Mouse (Mus musculus): ENCODE results near the gene Olfr491. TPM values are rescaled to one million over a fixed set of nuclear protein-coding genes. Genes with fewer than 3 reads are reported as not detected.

The Olfr491 gene
- not detected in 2 replicates for total RNA-seq (2014; rRNA removed; ENCODE audit: low replicate concordance)
- polyA plus RNA-seq (2015; fragmentation: Nextera tagmentation; extraction: Ambion mirVana): not detected in 2 replicates

DNA sequence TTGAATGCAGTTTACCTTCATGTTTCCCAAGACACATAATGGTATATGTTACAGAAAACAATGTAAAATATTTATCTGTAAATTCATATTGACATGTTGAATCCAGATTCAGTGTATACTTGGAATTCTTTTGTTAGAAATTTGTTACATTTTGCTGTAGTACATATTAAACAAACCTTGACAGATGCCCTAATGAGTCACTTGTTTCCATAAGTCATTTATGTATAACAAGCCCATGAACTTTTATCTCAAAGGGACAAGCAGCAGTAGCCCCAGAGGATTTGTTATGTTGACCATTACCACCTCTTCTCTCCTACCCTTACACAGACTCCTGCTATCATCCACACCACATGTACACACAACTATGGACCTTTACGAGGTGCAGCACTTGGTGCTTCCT is at the start of gene Olfr491:
TSS of gene Olfr491 (plus strand) at position 301 of the 400 bp plus-strand sequence.
- WGBS: 58% methylated on average over 1 of the region's 1 CpGs
- H3K4me2 ChIP-seq (ENCODE audit: low read depth, low read length): no peak within 1 kb of the TSS
- H3K9ac ChIP-seq (replicated peaks; ENCODE audit: low read depth, low read length): no peak within 1 kb of the TSS
- no peaks in the 10 kb centered on the region for H3K9me3 ChIP-seq (replicated peaks; ENCODE audit: control insufficient read depth, low read length)
- DNase-seq (ENCODE audit: low spot score) (no peak), ATAC-seq (ENCODE audit: insufficient read depth, low read depth) (no peak)
- H3K4me3 ChIP-seq (ENCODE audit: low read depth, low read length): no peak within 1 kb of the TSS
- H3K4me1 ChIP-seq (ENCODE audit: control insufficient read depth, insufficient read depth): no peaks in the 10 kb centered on the region
- no peaks in the 10 kb centered on the region for H3K36me3 ChIP-seq (replicated peaks; ENCODE audit: control insufficient read depth, insufficient read depth, low read length)
- no peak for TF ChIP-seq CTCF (IDR thresholded peaks at IDR 0.05; ENCODE audit: low read depth)
- TF ChIP-seq EP300 (IDR thresholded peaks at IDR 0.05; ENCODE audit: low read depth): no peak
- no peaks in the 10 kb centered on the region for H3K27me3 ChIP-seq (ENCODE audit: control insufficient read depth, insufficient read depth, low read length)
- no peak within 1 kb of the TSS for H3K27ac ChIP-seq (ENCODE audit: low read depth)

DNA sequence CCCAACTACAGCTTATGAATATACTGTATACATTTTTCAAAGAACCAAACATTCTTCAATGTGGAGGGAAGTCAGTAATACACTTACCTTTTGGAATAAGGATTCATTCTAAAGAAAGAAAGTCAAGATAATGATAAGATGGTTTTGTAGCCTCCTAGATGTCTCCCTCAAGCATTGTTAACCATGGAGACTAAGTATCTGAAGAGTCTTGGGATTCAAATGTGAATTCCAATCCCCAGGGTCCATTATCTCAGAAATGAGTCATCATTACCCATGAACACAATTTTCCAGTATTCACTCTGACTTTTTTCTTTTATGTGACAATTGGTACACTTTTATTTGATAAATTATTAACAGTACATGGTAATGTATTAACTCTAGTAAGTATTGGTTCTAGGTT is 24.4 kb upstream of the Olfr491 start, which contains the start of gene Olfr490:
TSS of gene Olfr490 (minus strand) at position 101 of the 400 bp plus-strand sequence.
- no peak within 1 kb of the TSS for H3K9ac ChIP-seq (replicated peaks; ENCODE audit: low read depth, low read length)
- H3K4me2 ChIP-seq (ENCODE audit: low read depth, low read length): no peak within 1 kb of the TSS
- H3K9me3 ChIP-seq (replicated peaks; ENCODE audit: control insufficient read depth, low read length): 0 out of 2 replicates have a peak, but pooled peaks cover 4% of the 10 kb centered on the region
- H3K36me3 ChIP-seq (replicated peaks; ENCODE audit: control insufficient read depth, insufficient read depth, low read length): no peaks in the 10 kb centered on the region
- no peaks in the 10 kb centered on the region for H3K4me1 ChIP-seq (ENCODE audit: control insufficient read depth, insufficient read depth)
- ATAC-seq (ENCODE audit: insufficient read depth, low read depth) (no peak), DNase-seq (ENCODE audit: low spot score) (no peak)
- no peak for TF ChIP-seq CTCF (IDR thresholded peaks at IDR 0.05; ENCODE audit: low read depth)
- no peak for TF ChIP-seq EP300 (IDR thresholded peaks at IDR 0.05; ENCODE audit: low read depth)
- H3K27me3 ChIP-seq (ENCODE audit: control insufficient read depth, insufficient read depth, low read length): no peaks in the 10 kb centered on the region
- H3K4me3 ChIP-seq (ENCODE audit: low read depth, low read length): no peak within 1 kb of the TSS
- no peak within 1 kb of the TSS for H3K27ac ChIP-seq (ENCODE audit: low read depth)

DNA sequence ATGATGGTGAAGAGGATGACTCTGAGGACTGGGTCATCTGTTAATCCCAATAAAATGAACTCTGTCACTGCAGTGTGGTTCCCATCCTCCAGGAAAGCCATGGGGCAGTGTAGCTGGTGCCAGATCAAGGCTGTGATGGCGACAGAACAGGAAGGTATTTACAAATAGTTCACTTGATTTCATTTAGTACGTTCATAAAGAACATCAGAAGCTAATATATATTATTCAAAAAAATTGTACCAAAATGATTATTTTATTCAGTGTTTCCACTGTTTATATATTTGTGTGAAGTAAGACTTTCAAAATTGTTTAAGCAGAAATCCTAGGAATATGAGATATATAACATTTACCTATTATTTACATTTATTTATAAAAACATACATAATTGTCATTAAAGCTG is 10.3 kb downstream of the Olfr491 start, which contains the start of gene Olfr492:
TSS of gene Olfr492 (minus strand) at position 101 of the 400 bp plus-strand sequence.
- H3K4me1 ChIP-seq (ENCODE audit: control insufficient read depth, insufficient read depth): no peaks in the 10 kb centered on the region
- H3K27me3 ChIP-seq (ENCODE audit: control insufficient read depth, insufficient read depth, low read length): no peaks in the 10 kb centered on the region
- H3K36me3 ChIP-seq (replicated peaks; ENCODE audit: control insufficient read depth, insufficient read depth, low read length): no peaks in the 10 kb centered on the region
- 58% methylated on average over 2 of the region's 2 CpGs for WGBS
- TF ChIP-seq CTCF (IDR thresholded peaks at IDR 0.05; ENCODE audit: low read depth) (no peak), EP300 (IDR thresholded peaks at IDR 0.05; ENCODE audit: low read depth) (no peak)
- DNase-seq (ENCODE audit: low spot score) (no peak), ATAC-seq (ENCODE audit: insufficient read depth, low read depth) (no peak)
- H3K27ac ChIP-seq (ENCODE audit: low read depth): no peak within 1 kb of the TSS
- no peak within 1 kb of the TSS for H3K4me2 ChIP-seq (ENCODE audit: low read depth, low read length)
- no peak within 1 kb of the TSS for H3K9ac ChIP-seq (replicated peaks; ENCODE audit: low read depth, low read length)
- H3K9me3 ChIP-seq (replicated peaks; ENCODE audit: control insufficient read depth, low read length): no peaks in the 10 kb centered on the region
- H3K4me3 ChIP-seq (ENCODE audit: low read depth, low read length): no peak within 1 kb of the TSS

DNA sequence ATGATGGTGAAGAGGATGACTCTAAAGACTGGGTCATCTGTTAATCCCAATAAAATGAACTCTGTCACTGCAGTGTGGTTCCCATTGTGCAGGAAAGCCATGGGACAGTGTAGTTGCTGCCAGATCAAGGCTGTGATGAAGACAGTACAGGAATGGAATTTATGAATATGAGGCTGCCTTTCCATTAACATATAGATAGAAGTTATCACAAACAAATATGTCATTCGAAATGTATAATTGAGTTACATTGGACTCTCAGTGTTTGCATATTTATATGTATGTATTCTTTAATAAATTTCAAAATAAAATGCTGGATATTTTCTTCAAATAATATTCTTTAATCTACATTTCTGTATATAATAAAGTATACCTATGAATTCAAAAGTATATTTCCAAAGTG is 33.6 kb downstream of the Olfr491 start, which contains the start of gene Olfr493:
TSS of gene Olfr493 (minus strand) at position 101 of the 400 bp plus-strand sequence.
- no peak for ATAC-seq (ENCODE audit: insufficient read depth, low read depth)
- no peak within 1 kb of the TSS for H3K27ac ChIP-seq (ENCODE audit: low read depth)
- 31% methylated on average over 1 of the region's 1 CpGs for WGBS
- H3K4me1 ChIP-seq (ENCODE audit: control insufficient read depth, insufficient read depth): no peaks in the 10 kb centered on the region
- H3K9ac ChIP-seq (replicated peaks; ENCODE audit: low read depth, low read length): no peak within 1 kb of the TSS
- H3K36me3 ChIP-seq (replicated peaks; ENCODE audit: control insufficient read depth, insufficient read depth, low read length): no peaks in the 10 kb centered on the region
- H3K4me2 ChIP-seq (ENCODE audit: low read depth, low read length): no peak within 1 kb of the TSS
- TF ChIP-seq CTCF (IDR thresholded peaks at IDR 0.05; ENCODE audit: low read depth) (no peak), EP300 (IDR thresholded peaks at IDR 0.05; ENCODE audit: low read depth) (no peak)
- 0 out of 2 replicates have a peak, but pooled peaks cover 4% of the 10 kb centered on the region for H3K9me3 ChIP-seq (replicated peaks; ENCODE audit: control insufficient read depth, low read length)
- DNase-seq (ENCODE audit: low spot score): no peak
- H3K27me3 ChIP-seq (ENCODE audit: control insufficient read depth, insufficient read depth, low read length): no peaks in the 10 kb centered on the region
- H3K4me3 ChIP-seq (ENCODE audit: low read depth, low read length): no peak within 1 kb of the TSS

DNA sequence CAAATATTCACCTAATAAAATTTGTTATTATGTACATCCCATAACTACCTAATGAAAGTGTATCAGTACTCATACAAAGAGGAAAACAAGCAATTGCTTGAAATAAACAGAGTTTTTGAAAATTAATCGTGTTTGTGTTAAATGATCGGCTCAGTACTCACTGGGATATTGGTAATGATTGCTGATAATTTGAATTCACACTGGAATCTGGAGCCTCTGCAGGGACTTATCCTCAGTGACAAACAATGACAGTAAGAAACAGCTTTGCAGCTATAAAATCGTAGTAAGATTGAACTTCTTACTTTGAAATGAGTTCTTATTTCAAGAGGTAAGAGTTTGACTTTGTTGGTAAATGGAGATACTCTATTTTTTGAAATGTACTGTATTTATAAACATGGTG is 51.8 kb downstream of the Olfr491 start, which contains the start of gene Olfr494:
TSS of gene Olfr494 (plus strand) at position 301 of the 400 bp plus-strand sequence.
- no peak within 1 kb of the TSS for H3K27ac ChIP-seq (ENCODE audit: low read depth)
- no peaks in the 10 kb centered on the region for H3K36me3 ChIP-seq (replicated peaks; ENCODE audit: control insufficient read depth, insufficient read depth, low read length)
- no peak within 1 kb of the TSS for H3K4me2 ChIP-seq (ENCODE audit: low read depth, low read length)
- ATAC-seq (ENCODE audit: insufficient read depth, low read depth) (no peak), DNase-seq (ENCODE audit: low spot score) (no peak)
- no peak within 1 kb of the TSS for H3K9ac ChIP-seq (replicated peaks; ENCODE audit: low read depth, low read length)
- no peak for TF ChIP-seq CTCF (IDR thresholded peaks at IDR 0.05; ENCODE audit: low read depth)
- TF ChIP-seq EP300 (IDR thresholded peaks at IDR 0.05; ENCODE audit: low read depth): no peak
- WGBS: 55% methylated on average over 3 of the region's 3 CpGs
- H3K9me3 ChIP-seq (replicated peaks; ENCODE audit: control insufficient read depth, low read length): no peaks in the 10 kb centered on the region
- H3K4me3 ChIP-seq (ENCODE audit: low read depth, low read length): no peak within 1 kb of the TSS
- no peaks in the 10 kb centered on the region for H3K4me1 ChIP-seq (ENCODE audit: control insufficient read depth, insufficient read depth)
- no peaks in the 10 kb centered on the region for H3K27me3 ChIP-seq (ENCODE audit: control insufficient read depth, insufficient read depth, low read length)

Other genes starting within 250 kb of the Olfr491 start
- not detected in 2 replicates for gene Olfr480, start 246.1 kb upstream of the Olfr491 start, total RNA-seq (2014; rRNA removed; ENCODE audit: low replicate concordance)
- gene Olfr480, start 246.1 kb upstream of the Olfr491 start, polyA plus RNA-seq (2015; fragmentation: Nextera tagmentation; extraction: Ambion mirVana): not detected in 2 replicates
- gene Olfr481, start 233.6 kb upstream of the Olfr491 start, total RNA-seq (2014; rRNA removed; ENCODE audit: low replicate concordance): not detected in 2 replicates
- not detected in 2 replicates for gene Olfr481, start 233.6 kb upstream of the Olfr491 start, polyA plus RNA-seq (2015; fragmentation: Nextera tagmentation; extraction: Ambion mirVana)
- not detected in 2 replicates for gene Olfr482, start 215.9 kb upstream of the Olfr491 start, total RNA-seq (2014; rRNA removed; ENCODE audit: low replicate concordance)
- 0.05 TPM in 1 of 2 replicates, not detected in the other for gene Olfr482, start 215.9 kb upstream of the Olfr491 start, polyA plus RNA-seq (2015; fragmentation: Nextera tagmentation; extraction: Ambion mirVana)
- gene Olfr483, start 212.6 kb upstream of the Olfr491 start, total RNA-seq (2014; rRNA removed; ENCODE audit: low replicate concordance): not detected in 2 replicates
- gene Olfr483, start 212.6 kb upstream of the Olfr491 start, polyA plus RNA-seq (2015; fragmentation: Nextera tagmentation; extraction: Ambion mirVana): not detected in 2 replicates
- not detected in 2 replicates for gene Olfr484, start 186.0 kb upstream of the Olfr491 start, total RNA-seq (2014; rRNA removed; ENCODE audit: low replicate concordance)
- not detected in 2 replicates for gene Olfr484, start 186.0 kb upstream of the Olfr491 start, polyA plus RNA-seq (2015; fragmentation: Nextera tagmentation; extraction: Ambion mirVana)
- not detected in 2 replicates for gene Olfr485, start 153.6 kb upstream of the Olfr491 start, total RNA-seq (2014; rRNA removed; ENCODE audit: low replicate concordance)
- gene Olfr485, start 153.6 kb upstream of the Olfr491 start, polyA plus RNA-seq (2015; fragmentation: Nextera tagmentation; extraction: Ambion mirVana): not detected in 2 replicates
- not detected in 2 replicates for gene Olfr486, start 140.7 kb upstream of the Olfr491 start, total RNA-seq (2014; rRNA removed; ENCODE audit: low replicate concordance)
- not detected in 2 replicates for gene Olfr486, start 140.7 kb upstream of the Olfr491 start, polyA plus RNA-seq (2015; fragmentation: Nextera tagmentation; extraction: Ambion mirVana)
- gene Olfr487, start 98.8 kb upstream of the Olfr491 start, total RNA-seq (2014; rRNA removed; ENCODE audit: low replicate concordance): not detected in 2 replicates
- not detected in 2 replicates for gene Olfr487, start 98.8 kb upstream of the Olfr491 start, polyA plus RNA-seq (2015; fragmentation: Nextera tagmentation; extraction: Ambion mirVana)
- gene Olfr488, start 55.1 kb upstream of the Olfr491 start, total RNA-seq (2014; rRNA removed; ENCODE audit: low replicate concordance): not detected in 2 replicates
- not detected in 2 replicates for gene Olfr488, start 55.1 kb upstream of the Olfr491 start, polyA plus RNA-seq (2015; fragmentation: Nextera tagmentation; extraction: Ambion mirVana)
- not detected in 2 replicates for gene Olfr490, start 24.5 kb upstream of the Olfr491 start, total RNA-seq (2014; rRNA removed; ENCODE audit: low replicate concordance)
- not detected in 2 replicates for gene Olfr490, start 24.5 kb upstream of the Olfr491 start, polyA plus RNA-seq (2015; fragmentation: Nextera tagmentation; extraction: Ambion mirVana)
- gene Olfr492, start 10.2 kb downstream of the Olfr491 start, total RNA-seq (2014; rRNA removed; ENCODE audit: low replicate concordance): not detected in 2 replicates
- gene Olfr492, start 10.2 kb downstream of the Olfr491 start, polyA plus RNA-seq (2015; fragmentation: Nextera tagmentation; extraction: Ambion mirVana): not detected in 2 replicates
- gene Olfr493, start 33.5 kb downstream of the Olfr491 start, total RNA-seq (2014; rRNA removed; ENCODE audit: low replicate concordance): not detected in 2 replicates
- not detected in 2 replicates for gene Olfr493, start 33.5 kb downstream of the Olfr491 start, polyA plus RNA-seq (2015; fragmentation: Nextera tagmentation; extraction: Ambion mirVana)
- gene Olfr494, start 51.9 kb downstream of the Olfr491 start, total RNA-seq (2014; rRNA removed; ENCODE audit: low replicate concordance): not detected in 2 replicates
- gene Olfr494, start 51.9 kb downstream of the Olfr491 start, polyA plus RNA-seq (2015; fragmentation: Nextera tagmentation; extraction: Ambion mirVana): not detected in 2 replicates
- gene Olfr495, start 79.7 kb downstream of the Olfr491 start, total RNA-seq (2014; rRNA removed; ENCODE audit: low replicate concordance): not detected in 2 replicates
- gene Olfr495, start 79.7 kb downstream of the Olfr491 start, polyA plus RNA-seq (2015; fragmentation: Nextera tagmentation; extraction: Ambion mirVana): not detected in 2 replicates
- gene Olfr497, start 107.0 kb downstream of the Olfr491 start, total RNA-seq (2014; rRNA removed; ENCODE audit: low replicate concordance): not detected in 2 replicates
- gene Olfr497, start 107.0 kb downstream of the Olfr491 start, polyA plus RNA-seq (2015; fragmentation: Nextera tagmentation; extraction: Ambion mirVana): not detected in 2 replicates
- not detected in 2 replicates for gene Olfr498, start 151.9 kb downstream of the Olfr491 start, total RNA-seq (2014; rRNA removed; ENCODE audit: low replicate concordance)
- gene Olfr498, start 151.9 kb downstream of the Olfr491 start, polyA plus RNA-seq (2015; fragmentation: Nextera tagmentation; extraction: Ambion mirVana): not detected in 2 replicates
- not detected in 2 replicates for gene Olfr502, start 211.6 kb downstream of the Olfr491 start, total RNA-seq (2014; rRNA removed; ENCODE audit: low replicate concordance)
- not detected in 2 replicates for gene Olfr502, start 211.6 kb downstream of the Olfr491 start, polyA plus RNA-seq (2015; fragmentation: Nextera tagmentation; extraction: Ambion mirVana)
- not detected in 2 replicates for gene Olfr503, start 231.1 kb downstream of the Olfr491 start, total RNA-seq (2014; rRNA removed; ENCODE audit: low replicate concordance)
- not detected in 2 replicates for gene Olfr503, start 231.1 kb downstream of the Olfr491 start, polyA plus RNA-seq (2015; fragmentation: Nextera tagmentation; extraction: Ambion mirVana)

All from heart, postnatal 0 days (tissue).